Mouse (Mus musculus): ENCODE measurements around the gene Lipc. TPM values are rescaled to one million over a fixed set of nuclear protein-coding genes. Genes with fewer than 3 reads are reported as not detected.

The Lipc gene
- polyA plus RNA-seq, 1 experiment = 0.08 TPM

DNA sequence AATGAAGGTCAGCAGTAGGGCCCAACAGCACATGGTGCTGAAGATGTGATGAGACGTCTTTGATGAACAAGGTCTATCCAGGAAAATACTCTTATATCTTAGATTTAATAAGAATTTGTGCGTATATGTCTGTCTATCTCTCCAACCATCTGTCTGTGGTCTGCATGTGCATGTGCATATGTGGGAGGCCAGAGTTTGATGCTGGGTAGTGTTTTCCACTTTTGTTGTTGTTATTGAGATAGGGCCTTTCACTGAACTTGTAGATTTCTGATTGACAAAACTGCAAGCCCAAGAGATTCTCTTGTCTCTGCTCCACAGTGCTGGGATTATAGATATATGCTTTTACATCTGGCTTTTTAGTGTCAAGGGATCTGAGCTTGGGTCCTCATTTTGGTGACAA, 176.5 kb downstream of the Lipc start:
- Histone ChIP-seq H3K27me3 (ENCODE audit: control insufficient read depth, insufficient read depth, low read length) (no peaks in the 10 kb centered on the region), H3K4me3 (replicated peaks; ENCODE audit: insufficient read depth, low read depth, low read length) (no peak overlapping the region), H3K27ac (ENCODE audit: insufficient read depth, low read length) (no peak overlapping the region), H3K4me1 (ENCODE audit: control insufficient read depth, insufficient read depth, low read length) (no peaks in the 10 kb centered on the region)
- DNase-seq = no peak
- no peak for TF ChIP-seq POLR2A (IDR thresholded peaks at IDR 0.05; ENCODE audit: borderline replicate concordance, insufficient read depth, low read length)
- TF ChIP-seq CTCF (IDR thresholded peaks at IDR 0.05; ENCODE audit: borderline replicate concordance, insufficient read depth, low read depth, low read length) = no peak
- WGBS = 89% methylated on average over 2 of the region's 2 CpGs

DNA sequence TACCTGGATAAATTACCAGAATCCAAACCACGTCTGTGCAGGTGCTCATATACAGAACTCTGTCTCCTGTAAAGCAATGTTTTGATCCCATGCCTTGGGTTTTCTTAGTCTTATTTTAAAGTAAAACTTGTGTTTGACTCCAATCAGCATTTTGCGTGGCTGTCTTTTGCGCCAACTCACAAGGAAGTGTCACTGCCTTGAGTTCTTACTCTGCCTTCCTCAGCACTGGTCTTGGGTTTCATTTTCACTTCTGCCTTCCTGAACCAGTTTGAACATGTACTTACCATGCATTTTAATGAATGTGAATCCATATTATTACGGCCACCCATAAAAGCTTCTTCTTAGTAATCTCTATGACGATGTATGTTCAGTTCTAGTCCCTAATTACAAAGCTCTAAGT, 191.1 kb downstream of the Lipc start:
- 88% methylated on average over 5 of the region's 5 CpGs for WGBS
- H3K27me3 ChIP-seq (ENCODE audit: control insufficient read depth, insufficient read depth, low read length) = no peaks in the 10 kb centered on the region
- no peak for DNase-seq
- no peak overlapping the region for H3K4me3 ChIP-seq (replicated peaks; ENCODE audit: insufficient read depth, low read depth, low read length)
- no peaks in the 10 kb centered on the region for H3K4me1 ChIP-seq (ENCODE audit: control insufficient read depth, insufficient read depth, low read length)
- H3K27ac ChIP-seq (ENCODE audit: insufficient read depth, low read length) = no peak overlapping the region
- TF ChIP-seq CTCF (IDR thresholded peaks at IDR 0.05; ENCODE audit: borderline replicate concordance, insufficient read depth, low read depth, low read length) = no peak
- TF ChIP-seq POLR2A (IDR thresholded peaks at IDR 0.05; ENCODE audit: borderline replicate concordance, insufficient read depth, low read length) = no peak

DNA sequence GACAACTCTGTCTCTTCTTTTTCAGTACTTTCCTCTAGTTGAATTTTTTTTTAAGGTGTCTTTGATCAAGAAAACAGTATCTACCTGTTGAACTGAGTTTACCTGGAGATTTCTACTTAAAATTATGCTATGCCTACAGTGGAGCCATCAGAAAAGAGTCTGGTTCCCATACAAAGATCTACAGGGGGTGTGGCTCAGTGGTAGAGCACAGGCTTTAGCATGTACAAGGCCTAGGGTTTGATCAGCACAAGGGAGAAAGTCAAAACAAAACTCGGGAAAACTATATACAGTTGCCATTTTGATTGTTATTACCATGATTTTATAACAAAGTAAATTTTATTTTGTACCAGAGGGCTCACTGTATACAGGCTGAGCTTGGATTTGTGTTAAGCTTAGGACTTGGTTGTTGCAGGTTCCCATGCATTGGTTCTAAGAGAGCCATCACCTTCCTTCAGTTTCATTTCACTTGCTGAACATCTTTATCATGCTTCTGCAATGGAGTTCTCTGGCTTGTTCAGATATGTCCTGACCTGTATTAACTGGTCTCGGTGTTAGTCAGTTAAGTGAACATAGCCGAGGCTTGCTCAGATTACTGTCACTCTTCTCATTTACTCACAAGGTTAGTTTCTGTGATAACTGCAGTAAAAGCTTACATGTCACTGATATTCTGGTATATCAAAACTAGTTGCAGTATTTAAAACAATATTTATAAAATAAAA, 200.4 kb downstream of the Lipc start:
- WGBS = 92% methylated on average over 3 of the region's 3 CpGs
- TF ChIP-seq POLR2A (IDR thresholded peaks at IDR 0.05; ENCODE audit: borderline replicate concordance, insufficient read depth, low read length) = no peak
- no peak for TF ChIP-seq CTCF (IDR thresholded peaks at IDR 0.05; ENCODE audit: borderline replicate concordance, insufficient read depth, low read depth, low read length)
- no peaks in the 10 kb centered on the region for H3K27me3 ChIP-seq (ENCODE audit: control insufficient read depth, insufficient read depth, low read length)

More for the DNA sequence above, 200.4 kb downstream of the Lipc start:
- no peaks in the 10 kb centered on the region for H3K4me1 ChIP-seq (ENCODE audit: control insufficient read depth, insufficient read depth, low read length)
- H3K27ac ChIP-seq (ENCODE audit: insufficient read depth, low read length) = no peak overlapping the region
- DNase-seq = no peak
- no peak overlapping the region for H3K4me3 ChIP-seq (replicated peaks; ENCODE audit: insufficient read depth, low read depth, low read length)

Other genes with a start within 250 kb of the Lipc start
- gene Aqp9, start 216.5 kb upstream of the Lipc start, polyA plus RNA-seq (2012; rRNA removed) = 1.0 and 1.3 TPM in 2 replicates

Measured in cerebellum, adult 2 months (tissue).